ENCODE assay signal across 19 mouse cellular contexts in the genomic region with DNA sequence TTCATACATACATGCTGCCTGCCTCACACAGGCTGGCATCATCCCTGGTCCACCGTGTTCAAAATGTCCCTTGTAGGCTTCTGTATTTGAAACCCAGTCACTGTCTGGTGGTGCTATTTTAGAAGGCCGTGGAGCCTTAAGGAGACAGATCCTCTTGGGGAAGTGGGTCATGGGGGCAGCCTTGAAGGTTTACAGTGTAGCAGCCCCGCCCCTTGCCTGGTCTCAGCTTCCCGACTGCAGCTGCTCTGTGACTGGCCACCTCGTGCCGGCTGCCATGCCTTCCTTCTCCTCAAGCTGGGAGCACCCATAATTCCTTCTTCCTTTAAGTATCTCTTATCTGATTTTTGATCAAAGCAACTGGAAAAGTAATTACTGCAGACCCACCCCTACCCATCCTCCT. TPM values are rescaled to one million over a fixed set of nuclear protein-coding genes. Genes with fewer than 3 reads are reported as not detected.
A peak's percentile ranks its signal among the peaks of the same experiment; 100 is the strongest.
DNase-seq lines count a peak whose midpoint lies in the region; ATAC-seq and TF ChIP-seq lines count a peak whose summit lies in the region.
"Had no signal": no experiment of that assay in that cellular context is flagged by ENCODE, and none has a peak within 500 bp of the region (broad histone marks: within the 10 kb centered on the region; RNA-seq: fewer than 3 reads in every experiment).

No protein-coding gene starts in this region.

- H3K27ac ChIP-seq in lung, postnatal 0 days (ENCODE audit: low read length): no peak overlapping the region
- peak overlapping the region; percentile 27; the same call in 1 of the 2 replicates for H3K27ac ChIP-seq in olfactory bulb, adult 2 months (ENCODE audit: insufficient read depth, low read depth, low read length)
- H3K27ac ChIP-seq in midbrain, embryonic 16.5 days (ENCODE audit: low read length): no peak overlapping the region
- no peak overlapping the region for H3K27ac ChIP-seq in heart, embryonic 10.5 days
- H3K27ac ChIP-seq: hindbrain, embryonic 10.5 days; macrophage; neural tube, embryonic 13.5 days had no signal

- peak; percentile 19 for DNase-seq in gastrocnemius, adult 18-20 months (ENCODE audit: low spot score)
- no peak for DNase-seq in gastrocnemius, postnatal 10 days
- DNase-seq in lung, postnatal 0 days (ENCODE audit: low spot score): peak; percentile 25
- no peak for DNase-seq in lung, postnatal 14 days
- DNase-seq in thymus, postnatal 4 days: peak; percentile 70
- DNase-seq in heart, embryonic 10.5 days (ENCODE audit: low spot score): no peak
- DNase-seq: adrenal gland, postnatal 14 days; gastrocnemius, postnatal 36 days; kidney, adult 9 months; right cerebral cortex, adult 18-20 months; spleen, adult 18-20 months had no signal

- no peak overlapping the region for H3K4me2 ChIP-seq in lung, postnatal 0 days (replicated peaks; ENCODE audit: low read depth, low read length)
- no peak overlapping the region for H3K4me2 ChIP-seq in midbrain, embryonic 16.5 days (ENCODE audit: low read length)
- H3K4me2 ChIP-seq: neural tube, embryonic 13.5 days had no signal

- TF ChIP-seq EP300 in lung, postnatal 0 days (IDR thresholded peaks at IDR 0.05): no peak

- ATAC-seq in lung, postnatal 0 days: peak; percentile 35; the same call in 1 of the 2 replicates
- ATAC-seq in midbrain, embryonic 16.5 days: no peak
- ATAC-seq: forebrain, embryonic 16.5 days had no signal

- H3K4me3 ChIP-seq in lung, postnatal 0 days (ENCODE audit: low read depth, low read length): no peak overlapping the region
- no peak overlapping the region for H3K4me3 ChIP-seq in olfactory bulb, adult 2 months (ENCODE audit: insufficient read depth, low read depth, low read length)
- no peak overlapping the region for H3K4me3 ChIP-seq in midbrain, embryonic 16.5 days (ENCODE audit: low read depth, low read length)
- no peak overlapping the region for H3K4me3 ChIP-seq in heart, embryonic 10.5 days
- H3K4me3 ChIP-seq: embryonic facial prominence, embryonic 10.5 days; hindbrain, embryonic 10.5 days; neural tube, embryonic 13.5 days had no signal

- no peaks in the 10 kb centered on the region for H3K36me3 ChIP-seq in lung, postnatal 0 days (ENCODE audit: insufficient read depth, low read length)
- no peaks in the 10 kb centered on the region for H3K36me3 ChIP-seq in midbrain, embryonic 16.5 days (ENCODE audit: control insufficient read depth, insufficient read depth, low read length)
- no peaks in the 10 kb centered on the region for H3K36me3 ChIP-seq in heart, embryonic 10.5 days
- H3K36me3 ChIP-seq: embryonic facial prominence, embryonic 10.5 days; neural tube, embryonic 13.5 days had no signal

- no peak overlapping the region for H3K9ac ChIP-seq in lung, postnatal 0 days (replicated peaks; ENCODE audit: low read depth)
- H3K9ac ChIP-seq in midbrain, embryonic 16.5 days (ENCODE audit: low read depth, low read length): no peak overlapping the region
- H3K9ac ChIP-seq: neural tube, embryonic 13.5 days had no signal

- 25% methylated on average over 6 of the region's 6 CpGs for WGBS in lung, postnatal 0 days
- WGBS in olfactory bulb, adult 2 months: 61% methylated on average over 6 of the region's 6 CpGs
- WGBS in midbrain, embryonic 16.5 days: 78% methylated on average over 6 of the region's 6 CpGs
- 54% methylated on average over 6 of the region's 6 CpGs for WGBS in heart, embryonic 10.5 days

- H3K9me3 ChIP-seq in lung, postnatal 0 days (ENCODE audit: low read length): no peaks in the 10 kb centered on the region
- no peaks in the 10 kb centered on the region; the same call in 1 of the 2 replicates for H3K9me3 ChIP-seq in midbrain, embryonic 16.5 days (replicated peaks; ENCODE audit: control insufficient read depth, low read length, poor library complexity, severe bottlenecking)
- no peaks in the 10 kb centered on the region for H3K9me3 ChIP-seq in heart, embryonic 10.5 days
- H3K9me3 ChIP-seq: hindbrain, embryonic 10.5 days had no signal

- TF ChIP-seq CTCF in lung, postnatal 0 days (IDR thresholded peaks at IDR 0.05): no peak
- TF ChIP-seq CTCF in olfactory bulb, adult 2 months (IDR thresholded peaks at IDR 0.05; ENCODE audit: insufficient read depth, low read depth, low read length): no peak

- H3K4me1 ChIP-seq in lung, postnatal 0 days (ENCODE audit: insufficient read depth, low read depth, low read length): peaks cover 4% of the 10 kb centered on the region; the same call in 1 of the 2 replicates
- peaks cover 42% of the 10 kb centered on the region for H3K4me1 ChIP-seq in olfactory bulb, adult 2 months (ENCODE audit: control insufficient read depth, insufficient read depth, low read length)
- H3K4me1 ChIP-seq in midbrain, embryonic 16.5 days (ENCODE audit: control insufficient read depth, insufficient read depth, low read length): peaks cover 4% of the 10 kb centered on the region; the same call in 1 of the 2 replicates
- peaks cover 49% of the 10 kb centered on the region for H3K4me1 ChIP-seq in heart, embryonic 10.5 days

- TF ChIP-seq POLR2A in olfactory bulb, adult 2 months (IDR thresholded peaks at IDR 0.05; ENCODE audit: insufficient read depth, low read depth, low read length): no peak

- H3K27me3 ChIP-seq in lung, postnatal 0 days (replicated peaks; ENCODE audit: insufficient read depth, low read length): no peaks in the 10 kb centered on the region
- no peaks in the 10 kb centered on the region for H3K27me3 ChIP-seq in midbrain, embryonic 16.5 days (ENCODE audit: control insufficient read depth, insufficient read depth, low read depth, low read length)
- H3K27me3 ChIP-seq in heart, embryonic 10.5 days (ENCODE audit: insufficient read depth, poor library complexity, severe bottlenecking): no peaks in the 10 kb centered on the region
- H3K27me3 ChIP-seq: CH12.LX had no signal

RNA-seq across cellular contexts. Expression of a gene that starts 4.8 kb away (rescaled TPM):
- under 1 TPM; 0.09 to 0.11 TPM for total RNA-seq in gastrocnemius, adult 18-20 months (2021)
- total RNA-seq in gastrocnemius, postnatal 10 days (2021): under 1 TPM; 0.02 to 0.07 TPM
- 0.08 and 0.10 TPM in 2 replicates for polyA plus RNA-seq in lung, postnatal 0 days (2015; fragmentation: Nextera tagmentation; extraction: Ambion mirVana)
- polyA plus RNA-seq in olfactory bulb, adult 2 months (2012; ENCODE audit: insufficient read depth, insufficient read length, low replicate concordance, missing spikeins): not detected in 2 replicates
- 0.20 and 0.35 TPM in 2 replicates for polyA plus RNA-seq in midbrain, embryonic 16.5 days (2015; fragmentation: Nextera tagmentation; extraction: Ambion mirVana)
- polyA plus RNA-seq in heart, embryonic 10.5 days (2016; fragmentation: Nextera tagmentation; extraction: Ambion mirVana): 0.12 and 0.14 TPM in 2 replicates

Comparison
In these comparisons a context has a peak if more than half of its experiments do, and no peak if none do; other contexts are left out.
1. DNase-seq: peak in gastrocnemius, adult 18-20 months (single experiment), lung, postnatal 0 days (single experiment) and thymus, postnatal 4 days (single experiment); none in gastrocnemius, postnatal 10 days (single experiment), lung, postnatal 14 days (single experiment) and heart, embryonic 10.5 days (single experiment).